Mouse (Mus musculus) testis, postnatal 10 days (tissue): ENCODE results near the gene Nfyc.

Experiments
- DNase-seq: peaks from one replicate; pipeline ENCODE4 v3.0.0; 2021; ENCODE audit warnings: low spot score

The Nfyc gene

DNA sequence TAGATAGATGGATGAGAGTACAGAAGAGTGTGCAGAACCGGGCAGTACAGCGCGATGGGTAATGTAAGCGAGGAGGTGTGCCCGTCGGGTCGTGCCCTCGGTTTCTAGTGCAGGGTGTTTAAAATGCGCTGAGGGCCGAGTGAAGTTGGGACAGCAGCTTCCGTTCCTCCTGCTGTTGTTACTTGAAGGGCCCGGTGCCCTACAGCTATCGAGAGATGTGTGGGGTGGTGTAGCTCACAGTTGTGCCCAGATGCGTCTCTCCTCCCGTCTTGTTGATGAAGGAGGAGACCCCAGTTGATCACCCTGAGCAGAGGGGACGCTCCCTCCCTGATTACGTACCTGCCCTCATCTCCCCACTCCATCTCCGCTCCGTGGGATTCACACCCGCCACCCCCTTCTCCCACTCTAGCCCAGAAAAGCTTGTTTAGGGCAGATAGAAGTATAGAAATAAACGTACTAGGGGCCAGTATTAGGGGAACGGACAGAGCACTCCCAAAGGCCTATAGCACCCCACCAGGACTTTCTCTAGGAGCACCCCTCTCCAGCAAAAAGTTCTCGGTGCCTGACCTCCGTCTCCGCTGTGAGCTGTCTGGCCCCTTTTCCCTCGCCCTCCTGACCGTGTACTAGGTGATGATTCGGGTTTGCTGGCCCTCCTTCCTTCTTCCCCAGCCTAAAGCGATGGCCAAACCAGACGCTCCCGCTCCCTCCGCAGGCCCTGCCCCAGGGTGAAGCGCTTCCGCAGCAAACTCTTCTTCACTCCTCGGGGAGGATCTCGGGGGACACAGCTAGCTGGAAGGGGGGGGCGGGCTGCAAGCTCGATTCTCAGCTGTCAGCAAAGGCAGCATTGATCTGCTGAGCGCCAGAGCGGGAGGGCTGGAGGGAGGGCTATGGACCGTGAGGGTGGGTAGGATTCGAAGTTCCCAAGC lies 83.2 kb downstream of the Nfyc start, which contains the start of gene Kcnq4:
TSS of gene Kcnq4 (minus strand) at position 672 of the 926 bp plus-strand sequence.
- peak; percentile 39 for DNase-seq

DNA sequence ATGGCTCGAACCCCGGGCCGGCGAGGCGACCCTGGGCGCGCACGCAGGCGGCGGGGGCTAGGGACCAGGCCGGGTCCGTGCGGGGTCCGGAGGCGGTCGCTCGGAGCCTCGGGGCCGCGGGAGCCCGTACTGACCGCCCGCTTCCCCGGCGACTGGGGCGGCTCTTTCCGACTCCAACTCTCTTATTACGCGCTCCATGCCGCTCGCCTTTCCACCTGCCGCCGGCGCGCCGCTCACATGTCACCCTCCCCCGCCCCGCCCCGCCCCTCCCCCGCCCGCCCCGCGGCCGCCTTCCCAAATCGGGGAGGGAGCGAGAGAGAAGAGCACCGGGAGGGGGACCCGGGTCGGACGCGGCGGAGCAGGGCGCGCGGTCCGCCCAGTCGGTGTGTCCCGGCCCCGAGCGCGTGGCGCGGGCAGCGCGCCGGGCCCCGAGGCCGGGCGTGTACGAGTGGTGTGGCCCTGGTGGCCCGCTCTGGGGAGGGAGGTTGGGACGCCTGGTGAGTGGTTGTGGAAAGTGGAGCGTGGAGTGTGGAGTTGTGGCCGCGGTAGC lies 84.1 kb downstream of the Nfyc start:
- peak; percentile 55 for DNase-seq

DNA sequence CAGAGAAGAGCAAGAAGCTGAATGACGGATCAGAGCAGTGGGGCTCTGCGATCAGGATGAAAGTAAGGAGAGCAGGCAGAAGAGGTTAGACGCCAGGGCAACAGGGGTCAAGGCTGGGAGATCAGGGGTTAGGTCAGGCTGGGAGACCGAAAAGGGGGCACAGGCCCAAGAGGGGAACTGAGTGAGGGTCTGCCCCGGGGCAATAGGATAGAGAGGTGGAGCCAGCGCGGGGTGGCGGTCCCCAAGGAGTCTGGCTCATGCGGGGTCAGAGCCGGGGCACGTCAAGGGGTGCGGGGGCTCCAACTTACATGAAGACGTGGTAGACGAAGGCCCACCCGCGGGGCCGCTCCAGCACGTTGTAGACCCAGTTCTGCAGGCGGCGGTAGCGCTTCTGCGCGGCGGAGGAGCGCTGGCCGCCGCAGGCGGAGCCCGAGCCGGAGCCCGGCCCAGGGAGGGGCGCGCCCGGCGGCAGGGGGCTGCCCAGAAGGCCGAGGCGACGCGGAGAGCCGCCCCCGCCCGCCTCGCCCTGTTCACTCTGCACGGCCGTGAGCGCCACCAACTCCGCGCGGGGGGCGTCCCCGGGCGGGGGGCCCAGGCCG lies 84.7 kb downstream of the Nfyc start:
- no peak for DNase-seq

DNA sequence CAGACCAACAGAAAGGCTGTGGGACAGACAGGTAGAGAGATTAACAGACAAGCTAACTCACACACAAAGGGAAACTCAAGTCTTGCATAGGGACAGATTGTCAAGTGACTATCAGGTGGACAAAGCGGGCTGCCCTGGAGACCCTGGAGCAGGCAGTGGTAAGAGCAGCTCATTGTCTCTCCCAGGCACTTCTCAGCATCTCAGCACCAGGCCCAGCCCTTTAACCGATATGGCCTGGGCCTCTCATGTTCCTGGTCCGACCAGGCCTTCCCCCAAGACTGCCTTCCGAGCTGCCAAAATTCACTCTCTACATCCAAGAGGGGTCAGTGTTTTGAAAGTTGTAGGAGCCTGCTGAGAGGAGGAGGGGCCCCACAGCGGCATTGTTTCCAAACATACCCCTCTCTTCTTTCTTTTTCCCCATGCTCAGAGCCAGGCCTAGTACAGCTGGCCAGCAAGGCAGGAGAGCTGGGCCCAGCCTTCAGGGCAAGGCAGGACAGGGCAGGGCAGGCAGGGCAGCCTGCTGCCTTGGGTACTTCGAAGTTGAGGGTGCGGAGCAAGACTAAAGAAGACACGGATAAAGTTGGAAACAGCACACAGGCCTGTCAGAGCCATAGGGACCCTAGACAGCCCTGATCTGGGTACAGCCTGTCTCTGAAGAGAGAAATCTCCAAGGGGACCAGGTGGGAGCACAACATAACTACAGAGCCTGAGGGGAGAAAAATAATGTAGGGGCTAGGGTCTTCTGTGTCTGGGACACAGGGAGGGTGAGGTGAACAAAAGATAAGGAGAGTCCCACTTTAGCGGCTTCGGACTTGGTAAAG lies 85.4 kb downstream of the Nfyc start:
- no peak for DNase-seq

DNA sequence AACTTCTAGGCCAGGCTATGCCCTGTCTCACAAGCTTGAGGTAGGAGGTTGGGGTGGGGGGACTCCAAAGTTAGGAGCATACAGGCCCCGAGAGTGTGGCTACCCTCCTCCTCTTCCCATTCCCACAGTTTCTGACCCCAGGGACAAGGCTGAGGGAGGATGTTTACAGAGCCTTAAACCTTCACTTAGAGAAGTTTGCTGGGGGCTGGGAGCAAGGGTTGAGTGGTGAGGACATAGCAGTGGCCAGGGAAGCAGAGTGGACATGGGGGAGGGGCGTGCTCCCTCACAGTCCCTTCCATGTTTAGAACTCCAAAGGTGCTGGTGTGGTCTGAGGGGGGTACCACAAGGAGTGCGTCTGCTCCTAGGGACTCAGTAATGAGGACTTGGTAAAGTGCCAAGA lies 87.7 kb downstream of the Nfyc start:
- DNase-seq: no peak

DNA sequence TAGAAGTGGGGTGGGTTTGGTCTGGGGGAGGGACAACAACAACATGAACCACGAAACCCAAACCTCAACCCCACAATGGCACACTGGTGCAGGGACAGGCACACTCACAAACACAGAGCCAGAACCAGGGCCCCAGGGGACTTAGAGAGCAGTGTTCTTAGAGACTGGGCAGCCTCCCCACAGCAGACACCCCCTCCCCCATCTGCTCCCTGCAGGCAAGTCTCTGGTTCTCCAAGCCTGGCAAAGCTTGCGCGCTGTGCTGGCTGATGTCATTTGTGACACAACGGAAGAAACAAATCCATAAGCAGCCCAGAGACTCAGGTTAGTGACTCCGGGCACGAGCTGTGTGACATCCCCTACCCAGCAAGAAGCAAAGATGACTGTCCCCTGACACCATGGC lies 90.1 kb downstream of the Nfyc start:
- DNase-seq: no peak

DNA sequence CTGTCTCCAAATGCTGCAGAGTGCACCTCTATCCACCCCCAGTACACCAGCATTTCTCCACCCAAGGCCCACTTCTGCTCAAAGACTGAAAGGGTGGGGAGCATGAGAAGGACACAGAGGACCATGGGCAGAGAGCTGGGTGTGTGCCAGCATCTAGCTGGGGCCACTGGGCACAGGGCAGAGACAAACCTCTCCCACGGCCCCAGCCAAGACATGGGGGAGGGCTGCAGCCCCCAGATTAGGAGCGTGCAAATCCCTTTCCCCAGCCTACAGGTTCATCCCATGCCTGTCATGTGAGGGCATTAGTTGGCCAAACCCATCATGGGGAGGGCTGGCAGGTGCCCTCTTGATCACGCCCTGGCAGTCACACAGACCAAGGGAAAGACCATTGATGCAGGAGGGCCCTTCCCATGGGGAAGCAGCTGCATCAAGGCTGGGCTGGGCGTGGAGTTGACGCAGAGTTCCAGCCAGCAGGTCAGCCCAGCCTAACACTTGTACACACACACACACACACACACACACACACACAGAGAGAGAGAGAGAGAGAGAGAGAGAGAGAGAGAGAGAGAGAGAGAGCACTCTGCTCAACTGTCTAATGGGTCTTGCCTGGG lies 97.3 kb downstream of the Nfyc start:
- no peak for DNase-seq

DNA sequence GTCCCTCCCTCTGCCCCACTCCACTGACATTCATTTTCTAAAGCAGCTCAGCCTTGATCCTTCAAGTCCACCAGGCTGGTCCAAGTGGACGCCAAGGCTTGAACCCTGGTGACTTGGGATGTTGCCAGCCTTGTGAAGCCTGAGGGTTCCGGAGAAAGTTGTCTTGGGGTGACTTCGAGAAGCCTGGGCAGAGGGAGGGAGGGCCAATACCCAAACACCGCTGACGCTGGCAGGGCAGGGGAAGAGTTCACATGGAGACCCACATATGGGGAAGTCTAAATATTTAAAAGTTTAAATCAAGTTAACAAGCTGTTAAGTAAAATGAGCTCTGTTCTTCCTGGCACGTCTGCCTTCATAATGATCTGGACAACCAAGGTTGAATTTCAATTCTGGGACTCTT lies 98.6 kb downstream of the Nfyc start:
- no peak for DNase-seq

DNA sequence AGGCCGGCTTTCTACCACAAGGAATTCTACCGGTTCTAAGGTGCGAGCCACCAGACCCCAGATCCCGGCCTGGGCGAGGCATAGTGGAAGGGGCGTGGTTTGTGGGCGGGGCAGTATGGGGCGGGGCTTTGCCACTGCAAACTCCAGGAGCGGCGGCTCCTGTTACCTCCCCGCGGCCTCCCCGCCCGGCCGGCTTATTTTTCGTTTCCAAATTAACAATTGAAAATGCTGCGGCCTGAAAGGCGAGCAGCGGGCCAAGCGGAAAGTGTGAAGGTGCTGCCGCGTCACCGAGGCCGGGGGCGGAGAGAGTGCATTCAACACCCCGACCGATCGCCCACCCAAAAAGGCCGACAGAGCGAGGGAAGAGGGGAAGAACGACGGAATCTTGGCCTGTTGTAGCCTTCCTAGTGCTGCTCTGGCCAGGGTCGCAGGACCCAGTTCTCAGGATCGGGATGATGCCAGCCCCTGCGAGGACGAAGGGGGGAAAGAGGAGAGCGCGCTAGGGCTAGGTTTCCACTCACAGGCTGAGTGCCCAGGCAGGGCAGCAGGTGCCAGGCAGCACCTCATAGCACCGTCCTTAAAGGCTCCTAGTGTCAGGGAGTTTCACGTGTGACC lies 100.2 kb downstream of the Nfyc start:
- DNase-seq: peak; percentile 80

DNA sequence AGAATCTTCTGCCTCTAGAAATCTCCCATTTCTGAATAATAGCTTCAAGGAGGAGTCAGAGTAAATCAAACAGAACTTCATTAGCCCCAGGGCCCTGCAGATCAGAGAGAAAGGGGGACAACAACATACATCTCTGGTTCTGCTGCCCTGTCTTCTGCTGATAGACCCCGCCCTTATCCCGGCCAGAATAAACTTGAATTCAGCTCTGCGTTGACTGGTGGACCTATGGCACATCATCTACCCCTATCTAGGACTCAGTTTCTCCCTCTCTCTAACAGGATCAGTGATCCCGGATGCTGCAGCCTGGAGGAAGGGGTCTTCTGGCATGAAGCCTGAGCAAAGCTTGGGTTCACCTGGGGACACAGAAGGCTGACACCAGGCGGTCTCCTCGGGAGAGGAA lies 100.8 kb downstream of the Nfyc start:
- no peak for DNase-seq

DNA sequence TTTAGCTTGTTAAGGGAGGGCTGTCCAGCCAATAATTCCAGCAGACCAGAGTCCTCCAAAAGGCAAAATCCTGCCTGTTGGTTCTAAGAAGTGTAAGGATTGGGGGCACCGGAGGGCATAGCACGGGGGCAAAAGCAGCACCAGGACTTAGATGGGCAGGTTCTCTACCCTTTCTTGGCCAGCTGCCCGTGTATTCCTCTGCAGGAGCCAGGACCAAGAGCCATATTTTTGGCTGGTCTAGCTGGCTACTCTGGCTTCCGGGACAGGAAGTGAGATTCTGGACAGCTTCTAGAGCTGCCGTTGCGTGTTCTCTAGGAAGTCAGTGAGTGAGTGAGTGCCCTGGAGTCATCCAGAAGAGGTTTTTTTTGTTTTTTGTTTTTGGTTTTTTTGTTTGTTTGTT lies 101.2 kb downstream of the Nfyc start:
- DNase-seq: peak; percentile 72

DNA sequence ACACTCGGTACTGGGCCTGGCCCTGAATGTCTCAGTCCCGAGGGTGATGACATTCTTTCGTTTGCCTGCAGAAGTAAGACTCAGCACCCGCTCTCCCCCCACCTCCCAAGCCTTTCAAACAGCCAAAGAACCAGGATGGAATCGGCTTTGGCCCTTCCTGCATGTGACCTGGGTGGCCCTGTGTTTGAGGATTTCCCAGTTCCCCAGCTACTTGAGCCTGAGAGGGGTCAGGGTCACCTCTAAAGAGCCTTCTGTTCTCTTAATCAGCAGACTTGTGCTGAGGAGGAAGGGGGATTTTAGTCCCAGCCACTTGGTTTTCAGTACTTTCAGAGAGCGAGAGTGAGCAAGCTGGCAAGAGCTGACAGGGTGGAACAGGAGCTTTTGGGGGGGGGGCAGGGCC lies 101.9 kb downstream of the Nfyc start:
- DNase-seq: no peak

DNA sequence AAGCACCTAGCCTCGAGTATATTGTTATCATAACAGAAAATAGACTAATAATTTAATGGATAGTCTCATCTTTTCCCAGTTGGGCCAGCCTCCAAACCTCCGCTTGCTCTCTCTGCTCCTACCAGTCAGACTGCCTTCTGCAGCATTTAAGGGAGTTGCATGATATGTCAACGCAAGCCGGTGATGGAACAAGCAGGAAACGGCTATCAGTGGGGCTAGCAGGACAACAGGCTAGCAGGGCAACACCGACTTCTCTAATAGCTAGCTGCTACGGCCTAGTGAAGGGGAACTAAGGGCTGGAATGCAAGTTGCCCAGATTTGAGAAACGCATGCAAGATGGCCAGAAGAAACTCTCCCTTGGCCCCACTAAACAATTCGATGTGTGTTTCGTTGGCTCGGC lies 103.5 kb downstream of the Nfyc start:
- no peak for DNase-seq

DNA sequence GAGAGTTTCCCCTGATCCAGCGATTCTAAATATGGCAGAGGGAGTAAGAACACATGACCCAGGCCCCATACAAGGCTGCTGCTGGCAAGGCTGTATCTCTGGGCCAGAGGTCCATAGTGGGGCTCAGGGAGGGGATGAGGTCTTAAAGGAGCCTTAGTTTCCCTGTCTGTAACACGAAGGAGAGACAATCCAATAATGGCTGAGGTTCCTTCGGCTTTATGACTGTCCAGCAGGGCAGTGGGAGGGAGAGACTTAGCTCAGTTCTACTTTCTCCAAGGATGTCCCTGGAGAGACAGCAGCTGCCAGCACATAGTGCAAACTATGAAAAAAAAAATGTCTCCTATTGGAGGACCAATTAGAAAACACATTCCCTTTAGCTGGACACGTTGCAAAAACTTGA lies 105.2 kb downstream of the Nfyc start:
- peak; percentile 58 for DNase-seq

DNA sequence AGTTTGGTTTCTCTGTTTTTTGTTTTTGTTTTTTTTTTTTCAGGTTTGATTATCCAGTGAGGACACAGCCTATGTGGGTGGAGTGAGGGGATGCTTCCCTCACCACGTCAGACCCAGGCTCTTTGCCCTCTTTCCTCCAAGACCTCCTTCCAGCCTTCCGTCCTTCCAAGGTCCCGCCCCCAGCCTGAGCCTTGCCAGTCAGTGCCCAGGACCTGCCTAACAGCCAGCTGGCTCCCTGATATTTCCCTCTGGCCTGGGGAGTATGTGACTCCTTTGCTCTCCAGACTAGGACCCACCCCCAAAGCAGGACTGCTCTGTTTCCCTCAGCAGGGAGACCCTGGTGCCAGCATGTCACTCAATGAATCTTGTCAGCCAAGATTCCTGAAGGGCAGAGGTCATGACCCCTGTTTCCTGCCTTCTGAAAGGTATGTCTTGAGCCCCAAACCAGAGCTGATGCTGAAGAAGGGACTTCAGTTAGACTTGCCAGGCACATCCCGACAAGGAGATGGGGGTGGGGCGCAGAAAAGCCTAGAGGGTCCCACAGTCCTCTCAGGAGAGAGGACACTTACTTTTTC lies 105.8 kb downstream of the Nfyc start:
- DNase-seq: peak; percentile 78

DNA sequence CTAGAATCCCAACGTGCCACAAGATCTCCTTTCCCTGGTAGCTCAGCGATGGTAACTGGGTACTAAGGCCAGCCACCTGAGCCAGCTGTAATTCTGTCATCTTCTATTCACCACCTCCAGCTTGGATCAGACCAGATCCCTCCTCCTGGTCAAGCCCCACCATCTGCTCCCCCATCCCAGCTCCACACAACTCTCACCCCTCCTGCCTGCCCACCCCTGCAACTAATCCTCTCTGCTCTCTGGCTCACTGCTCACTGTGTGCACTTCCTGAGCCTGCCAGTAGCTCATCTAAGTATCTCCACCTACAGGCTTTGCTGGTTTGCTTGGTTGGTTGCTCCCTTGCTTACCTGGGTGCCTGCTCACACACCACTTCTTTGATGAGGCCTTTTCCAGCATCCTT lies 109.8 kb downstream of the Nfyc start:
- no peak for DNase-seq

DNA sequence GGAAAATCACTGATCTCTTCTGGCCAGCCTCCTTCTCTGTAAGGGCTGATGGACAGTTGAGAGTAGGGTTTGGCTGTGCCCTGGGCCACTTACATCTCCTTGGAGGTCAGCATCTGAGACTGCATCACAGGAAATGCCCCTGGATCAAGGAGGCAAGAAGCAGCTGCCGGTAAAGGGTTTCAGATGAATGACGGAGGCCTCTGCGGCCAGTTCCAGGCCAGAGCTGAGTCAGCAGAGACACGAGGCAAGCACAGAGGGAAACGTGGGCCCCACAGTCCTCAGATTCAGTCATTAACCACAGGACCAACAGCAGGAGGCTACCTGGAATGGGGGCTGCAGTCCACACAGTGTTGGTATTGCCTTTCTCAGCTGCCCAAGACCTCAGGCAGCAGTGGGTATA lies 112.2 kb downstream of the Nfyc start:
- no peak for DNase-seq

DNA sequence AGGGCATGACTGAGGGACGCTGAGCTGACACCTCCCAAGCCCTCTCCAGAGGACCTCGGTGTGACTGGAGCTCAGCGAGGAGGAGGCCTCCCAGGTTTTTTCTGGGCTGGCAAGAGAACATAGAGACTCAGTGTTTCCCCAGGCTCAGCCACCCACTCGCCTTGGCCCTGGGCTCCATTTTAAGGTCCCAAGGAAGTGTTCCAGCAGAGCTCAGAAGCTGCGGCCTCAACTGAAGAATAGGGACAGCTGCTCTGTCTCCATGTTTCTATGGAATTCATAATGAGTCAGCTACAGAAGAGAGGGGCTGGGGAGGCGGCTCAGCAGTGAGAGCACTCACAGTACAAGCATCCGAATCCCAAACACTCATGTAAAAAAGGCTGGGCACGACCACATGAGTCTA lies 113.8 kb downstream of the Nfyc start:
- DNase-seq: no peak

DNA sequence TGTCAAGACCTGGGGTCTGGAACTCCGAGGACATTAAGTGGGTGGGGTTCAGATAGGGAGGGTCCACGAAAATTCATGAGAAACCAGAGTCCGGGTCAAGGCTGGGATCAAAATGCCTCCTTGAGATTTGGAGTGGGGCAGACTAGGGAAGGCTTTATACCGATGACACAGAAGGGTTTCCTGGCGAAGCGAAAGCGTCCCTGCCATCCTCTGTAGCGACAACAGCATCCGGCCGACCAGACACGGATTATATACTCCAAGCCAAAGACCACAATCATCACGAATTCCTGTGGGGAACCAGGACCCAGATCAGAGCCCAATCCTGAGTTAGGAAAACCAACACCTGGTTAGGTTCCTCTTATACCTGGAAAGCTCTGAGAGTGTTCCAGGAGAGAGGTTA lies 114.6 kb downstream of the Nfyc start:
- DNase-seq: no peak

DNA sequence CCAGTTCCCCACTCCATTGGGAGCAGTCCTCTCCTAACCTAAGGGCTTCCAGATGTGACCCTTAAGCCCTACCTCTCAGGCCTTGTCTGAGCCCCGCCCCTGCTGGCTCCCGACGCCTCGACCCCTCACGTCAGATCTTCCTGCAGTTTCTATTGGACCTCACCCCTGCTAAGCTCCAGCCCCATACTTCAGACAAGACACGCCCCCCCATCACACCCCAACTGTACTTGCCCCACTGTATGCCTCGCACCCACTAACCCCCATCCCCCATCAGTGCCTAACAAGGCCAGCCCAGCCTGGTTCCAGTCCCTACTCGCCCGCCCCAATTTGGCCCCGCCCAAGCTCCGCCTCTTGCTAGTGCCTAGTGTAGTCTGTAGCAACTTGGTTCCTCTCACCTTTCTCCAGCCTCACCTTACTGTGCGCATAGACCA lies 115.2 kb downstream of the Nfyc start:
- peak; percentile 81 for DNase-seq

DNA sequence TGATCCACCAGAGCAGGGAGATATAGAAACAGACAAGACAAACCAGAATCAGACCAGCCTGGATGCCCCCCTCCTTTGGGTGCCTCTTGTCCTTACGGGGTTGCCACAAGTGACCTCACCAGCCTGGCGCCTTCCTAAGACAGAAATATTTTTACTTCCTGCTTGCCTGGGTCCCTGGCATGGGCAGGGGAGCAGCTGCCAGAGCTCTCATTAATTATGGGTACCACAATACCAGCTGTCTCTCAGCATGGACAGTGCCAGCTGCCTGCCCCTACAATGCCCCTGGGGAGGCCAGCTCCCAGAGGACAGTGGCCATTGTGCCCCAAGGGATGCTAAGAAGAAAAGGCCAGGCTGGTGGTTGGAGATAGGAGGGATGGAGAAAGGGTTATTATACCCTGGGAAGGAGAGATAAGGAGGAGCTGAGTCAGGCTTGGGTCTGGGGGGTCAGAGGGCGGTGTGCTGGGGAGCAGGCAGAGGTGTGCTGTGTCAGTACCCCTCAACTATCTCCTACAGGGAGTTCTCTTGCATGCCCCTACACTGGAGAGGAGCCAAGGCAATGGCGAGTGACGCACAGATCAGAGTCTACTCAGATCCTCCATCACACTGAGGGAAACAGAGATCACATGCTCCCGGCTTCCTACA lies 117.4 kb downstream of the Nfyc start:
- DNase-seq: no peak
